Mouse (Mus musculus) retina, embryonic 14.5 days (tissue): ENCODE results near the gene Slc39a11.

Experiments used
- DNase-seq: peaks from one replicate; pipeline ENCODE4 v3.0.0-alpha.2; 2015; ENCODE audit warnings: low spot score

Slc39a11 gene

GRCm38 (mm10) chr11:113290911-113291310 is 359.0 kb downstream of the Slc39a11 start:
- DNase-seq: no peak

GRCm38 (mm10) chr11:113284951-113285741 is 364.7 kb downstream of the Slc39a11 start:
- DNase-seq: no peak

- no peak for DNase-seq
Measured at GRCm38 (mm10) chr11:113283376-113283811, 366.5 kb downstream of the Slc39a11 start.

GRCm38 (mm10) chr11:113278238-113278637 is 371.6 kb downstream of the Slc39a11 start:
- no peak for DNase-seq

GRCm38 (mm10) chr11:113277034-113277612 is 372.8 kb downstream of the Slc39a11 start:
- DNase-seq: no peak

- DNase-seq: no peak
Measured at GRCm38 (mm10) chr11:113276518-113276917, 373.4 kb downstream of the Slc39a11 start.

- DNase-seq: no peak
Measured at GRCm38 (mm10) chr11:113274037-113274436, 375.8 kb downstream of the Slc39a11 start.

GRCm38 (mm10) chr11:113271857-113272256 is 378.0 kb downstream of the Slc39a11 start:
- no peak for DNase-seq

GRCm38 (mm10) chr11:113268831-113269319 is 381.0 kb downstream of the Slc39a11 start:
- DNase-seq: no peak

GRCm38 (mm10) chr11:113267516-113268230 is 382.2 kb downstream of the Slc39a11 start:
- DNase-seq: no peak

- DNase-seq: no peak
Measured at GRCm38 (mm10) chr11:113266706-113267105, 383.2 kb downstream of the Slc39a11 start.

GRCm38 (mm10) chr11:113265567-113265966 is 384.3 kb downstream of the Slc39a11 start:
- no peak for DNase-seq

- no peak for DNase-seq
Measured at GRCm38 (mm10) chr11:113263971-113264370, 385.9 kb downstream of the Slc39a11 start.

GRCm38 (mm10) chr11:113262062-113262461 is 387.8 kb downstream of the Slc39a11 start:
- no peak for DNase-seq

- no peak for DNase-seq
Measured at GRCm38 (mm10) chr11:113261421-113261820, 388.5 kb downstream of the Slc39a11 start.

GRCm38 (mm10) chr11:113259712-113260382 is 390.0 kb downstream of the Slc39a11 start:
- no peak for DNase-seq

- DNase-seq: no peak
Measured at GRCm38 (mm10) chr11:113258016-113258415, 391.9 kb downstream of the Slc39a11 start.

- DNase-seq: no peak
Measured at GRCm38 (mm10) chr11:113254653-113255052, 395.2 kb downstream of the Slc39a11 start.

- no peak for DNase-seq
Measured at GRCm38 (mm10) chr11:113253169-113253568, 396.7 kb downstream of the Slc39a11 start.

- DNase-seq: no peak
Measured at GRCm38 (mm10) chr11:113251172-113251571, 398.7 kb downstream of the Slc39a11 start.

- no peak for DNase-seq
Measured at GRCm38 (mm10) chr11:113246475-113246874, 403.4 kb downstream of the Slc39a11 start.

- DNase-seq: no peak
Measured at GRCm38 (mm10) chr11:113245666-113246065, 404.2 kb downstream of the Slc39a11 start.
